Mouse (Mus musculus): ENCODE data around the gene Zfp638. TPM values are rescaled to one million over a fixed set of nuclear protein-coding genes. Genes with fewer than 3 reads are reported as not detected.
"Not testable (repeated sequence)": the region's sequence is repeated elsewhere in the genome, so short reads cannot be mapped to it uniquely, and the experiment has no call there.

Zfp638 gene
- polyA plus RNA-seq, 1 experiment from 2014 or later, result 102 TPM

DNA sequence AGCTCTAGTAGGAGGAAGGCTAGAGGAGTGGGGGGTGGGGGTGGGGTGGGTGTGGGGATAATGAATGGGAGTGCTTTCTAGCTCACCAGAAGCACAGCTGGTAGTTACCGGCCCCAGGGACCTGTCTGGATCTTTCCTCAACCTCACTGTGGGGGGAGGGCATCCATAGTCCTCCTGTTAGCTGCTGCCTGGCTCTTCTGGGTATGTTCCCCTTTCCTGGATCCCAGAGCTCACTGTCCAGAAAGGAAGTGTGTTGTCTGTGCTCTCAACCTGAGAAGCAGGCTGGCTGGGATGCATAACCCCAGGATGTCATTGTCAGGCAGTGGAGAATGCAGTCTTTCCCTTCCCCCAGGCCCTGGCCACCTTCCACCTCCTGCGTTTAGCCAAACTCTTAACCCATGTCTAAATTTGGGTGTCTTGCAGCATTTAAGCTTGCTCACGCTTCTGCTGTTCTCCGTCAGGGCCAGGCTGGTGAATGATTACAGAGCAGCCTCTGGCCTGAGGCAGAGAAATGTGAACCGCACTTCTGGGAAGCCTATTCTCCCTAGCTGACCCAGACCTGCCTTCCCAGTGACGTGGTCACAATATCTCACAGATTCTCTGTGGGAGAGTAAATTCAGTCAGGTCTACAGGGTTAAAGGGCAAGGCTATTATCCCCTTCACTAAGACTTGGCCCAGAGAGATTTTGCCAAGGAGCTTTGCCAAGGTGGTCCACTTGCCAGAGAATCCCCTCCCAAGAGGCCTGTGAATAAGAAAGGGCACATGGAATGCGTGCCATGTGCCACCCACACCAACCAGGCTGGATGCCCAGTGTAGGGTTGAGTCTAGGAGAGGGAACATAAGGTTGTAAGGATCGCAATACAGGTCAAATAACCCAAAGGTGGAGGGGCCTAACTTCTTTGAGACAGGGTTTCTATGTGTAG, 143.7 kb downstream of the Zfp638 start:
- Histone ChIP-seq H3K9ac (ENCODE audit: low read length) (no peak overlapping the region; the same call in 1 of the 2 replicates), H3K4me3 (ENCODE audit: low read depth, low read length) (no peak overlapping the region), H3K9me3 (ENCODE audit: control insufficient read depth, low read length) (no peaks in the 10 kb centered on the region), H3K27me3 (ENCODE audit: control insufficient read depth, insufficient read depth, low read length) (no peaks in the 10 kb centered on the region; the same call in 1 of the 2 replicates), H3K36me3 (ENCODE audit: control insufficient read depth, insufficient read depth, low read length) (no peaks in the 10 kb centered on the region), H3K4me2 (0 out of 2 replicates have a peak overlapping the region, but pooled peaks have one; percentile 6), H3K4me1 (ENCODE audit: control insufficient read depth, insufficient read depth, low read length) (peaks cover 20% of the 10 kb centered on the region), H3K27ac (ENCODE audit: low read depth, low read length) (no peak overlapping the region)
- DNase-seq (ENCODE audit: low spot score, missing footprints) (no peak), ATAC-seq (ENCODE audit: low FRiP score) (peak; percentile 68)
- 44% methylated on average over 8 of the region's 8 CpGs for WGBS

DNA sequence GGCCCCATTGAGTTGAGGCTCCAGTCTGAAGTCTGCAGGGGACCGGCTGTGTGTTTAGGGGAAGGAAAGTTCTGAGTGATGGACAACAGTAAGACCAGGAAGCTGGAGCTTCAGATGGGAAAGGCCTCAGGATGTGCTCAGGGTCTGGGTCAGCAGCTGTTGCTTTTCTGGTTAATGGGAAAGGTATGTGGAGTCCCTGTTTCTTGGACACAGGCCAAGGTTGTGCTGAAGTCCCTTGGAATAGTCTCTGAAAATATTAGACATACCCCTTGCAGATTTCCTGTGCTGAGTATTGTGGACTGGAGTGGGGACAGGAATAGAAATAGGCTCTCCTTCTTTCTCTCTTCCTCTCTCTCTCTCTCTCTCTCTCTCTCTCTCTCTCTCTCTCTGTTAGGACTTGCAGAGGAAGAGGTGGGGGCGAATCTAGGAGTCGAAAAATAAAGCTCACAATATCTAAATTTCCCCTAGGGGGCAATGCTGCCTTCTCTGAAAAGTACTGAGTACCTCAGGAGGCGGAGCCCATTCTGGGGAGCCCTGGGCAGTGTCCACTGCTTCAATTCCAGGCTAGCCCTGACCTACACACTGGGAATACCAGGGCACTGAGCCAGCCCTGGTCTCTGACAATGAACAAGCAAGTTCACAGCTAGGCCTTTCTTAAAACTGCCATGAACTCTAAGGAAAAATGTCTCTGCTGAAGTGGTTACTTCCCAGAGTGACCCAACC, 148.2 kb downstream of the Zfp638 start:
- not testable (repeated sequence) for H3K4me2 ChIP-seq; DNase-seq (ENCODE audit: low spot score, missing footprints); H3K36me3 ChIP-seq (ENCODE audit: control insufficient read depth, insufficient read depth, low read length); H3K4me1 ChIP-seq (ENCODE audit: control insufficient read depth, insufficient read depth, low read length); ATAC-seq (ENCODE audit: low FRiP score); H3K9me3 ChIP-seq (ENCODE audit: control insufficient read depth, low read length); H3K27ac ChIP-seq (ENCODE audit: low read depth, low read length); H3K9ac ChIP-seq (ENCODE audit: low read length); H3K4me3 ChIP-seq (ENCODE audit: low read depth, low read length)
- WGBS, result 74% methylated on average over 4 of the region's 4 CpGs
- peaks cover 10% of the 10 kb centered on the region for H3K27me3 ChIP-seq (ENCODE audit: control insufficient read depth, insufficient read depth, low read length)

DNA sequence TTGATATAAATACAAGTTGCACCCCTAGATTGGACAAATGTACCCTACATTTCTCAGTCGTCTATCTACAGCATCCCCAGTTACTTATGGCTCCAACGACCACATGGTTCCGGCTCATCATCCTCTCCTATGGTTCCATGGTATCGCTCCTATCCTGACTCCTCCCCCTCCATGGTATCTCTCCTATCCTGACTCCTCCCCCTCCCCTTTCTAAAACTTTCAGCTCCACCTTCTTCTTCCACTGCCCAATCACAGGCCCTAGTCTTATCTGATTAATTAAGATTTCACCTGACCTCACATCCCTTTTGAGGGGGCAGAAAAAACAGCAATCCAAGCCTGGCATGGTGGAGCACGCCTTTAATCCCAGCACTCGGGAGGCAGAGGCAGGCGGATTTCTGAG, 149.9 kb downstream of the Zfp638 start:
- DNase-seq (ENCODE audit: low spot score, missing footprints), result no peak
- H3K9me3 ChIP-seq (ENCODE audit: control insufficient read depth, low read length), result no peaks in the 10 kb centered on the region
- H3K27ac ChIP-seq (ENCODE audit: low read depth, low read length), result no peak overlapping the region
- H3K4me3 ChIP-seq (ENCODE audit: low read depth, low read length), result no peak overlapping the region
- H3K4me1 ChIP-seq (ENCODE audit: control insufficient read depth, insufficient read depth, low read length), result peaks cover 3% of the 10 kb centered on the region; the same call in 1 of the 2 replicates
- H3K36me3 ChIP-seq (ENCODE audit: control insufficient read depth, insufficient read depth, low read length), result no peaks in the 10 kb centered on the region
- 89% methylated on average over 7 of the region's 7 CpGs for WGBS
- H3K4me2 ChIP-seq, result no peak overlapping the region
- H3K27me3 ChIP-seq (ENCODE audit: control insufficient read depth, insufficient read depth, low read length), result peaks cover 10% of the 10 kb centered on the region
- no peak for ATAC-seq (ENCODE audit: low FRiP score)
- H3K9ac ChIP-seq (ENCODE audit: low read length), result no peak overlapping the region

DNA sequence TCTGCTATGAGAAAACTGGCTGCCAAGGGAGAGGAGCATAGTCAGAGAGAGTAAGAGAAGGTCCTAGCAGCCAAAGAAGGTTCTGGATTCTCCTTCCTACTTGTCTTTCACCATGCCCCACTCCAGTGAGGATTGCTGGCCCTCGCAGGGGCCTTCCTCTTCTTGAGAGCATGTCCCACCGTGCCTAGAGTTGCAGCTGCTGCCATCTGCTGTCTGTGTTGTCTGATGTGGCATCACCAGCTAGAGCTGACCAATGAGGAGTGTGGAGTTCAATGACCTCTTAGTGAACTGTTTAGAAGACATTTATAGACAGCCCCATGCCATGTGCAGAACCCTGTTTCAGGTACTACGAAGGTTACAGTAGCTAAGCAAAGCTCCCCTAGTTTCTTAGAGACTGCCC, 150.5 kb downstream of the Zfp638 start:
- H3K27ac ChIP-seq (ENCODE audit: low read depth, low read length), result no peak overlapping the region
- WGBS, result 60% methylated on average over 3 of the region's 3 CpGs
- no peaks in the 10 kb centered on the region for H3K9me3 ChIP-seq (ENCODE audit: control insufficient read depth, low read length)
- H3K27me3 ChIP-seq (ENCODE audit: control insufficient read depth, insufficient read depth, low read length), result peaks cover 10% of the 10 kb centered on the region
- ATAC-seq (ENCODE audit: low FRiP score) (no peak), DNase-seq (ENCODE audit: low spot score, missing footprints) (no peak)
- H3K9ac ChIP-seq (ENCODE audit: low read length), result no peak overlapping the region
- no peaks in the 10 kb centered on the region for H3K4me1 ChIP-seq (ENCODE audit: control insufficient read depth, insufficient read depth, low read length)
- H3K4me3 ChIP-seq (ENCODE audit: low read depth, low read length), result no peak overlapping the region
- H3K4me2 ChIP-seq, result no peak overlapping the region
- H3K36me3 ChIP-seq (ENCODE audit: control insufficient read depth, insufficient read depth, low read length), result no peaks in the 10 kb centered on the region

DNA sequence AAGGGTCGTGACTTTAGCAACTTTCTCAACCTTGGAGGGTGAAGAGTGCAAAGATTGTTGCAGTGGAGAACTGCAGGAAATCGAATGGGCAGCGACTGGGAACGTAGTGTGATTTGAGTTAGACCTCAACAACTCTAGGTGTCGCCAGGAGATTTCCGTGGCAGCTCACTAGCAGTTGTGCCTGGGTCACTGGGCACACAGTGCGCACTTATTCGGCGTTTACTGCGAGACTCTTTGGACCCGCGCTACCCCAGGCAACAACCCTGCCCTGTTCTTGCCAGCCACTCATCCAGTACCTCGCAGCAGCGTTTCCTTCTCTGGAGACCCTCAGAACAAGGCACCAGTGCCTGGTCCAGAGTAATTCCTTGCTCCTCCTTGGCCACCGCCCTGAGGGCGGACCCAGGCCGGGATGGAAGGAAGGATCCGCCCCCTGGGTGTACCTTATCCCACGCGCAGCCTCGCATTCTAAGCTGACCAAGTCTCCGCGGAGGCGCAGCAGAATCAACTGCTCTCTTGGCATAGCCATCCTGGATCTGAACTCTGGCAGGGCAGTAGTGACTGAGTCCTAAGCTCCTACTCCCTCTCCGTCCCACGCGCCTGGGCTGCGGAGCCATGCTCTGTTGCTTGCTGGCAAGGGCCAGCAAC, 152.1 kb downstream of the Zfp638 start:
- peaks cover 10% of the 10 kb centered on the region for H3K27me3 ChIP-seq (ENCODE audit: control insufficient read depth, insufficient read depth, low read length)
- no peaks in the 10 kb centered on the region for H3K9me3 ChIP-seq (ENCODE audit: control insufficient read depth, low read length)
- no peaks in the 10 kb centered on the region for H3K4me1 ChIP-seq (ENCODE audit: control insufficient read depth, insufficient read depth, low read length)
- ATAC-seq (ENCODE audit: low FRiP score) (no peak), DNase-seq (ENCODE audit: low spot score, missing footprints) (peak; percentile 92)
- H3K9ac ChIP-seq (ENCODE audit: low read length), result peak overlapping the region; percentile 34; the same call in 1 of the 2 replicates
- H3K4me2 ChIP-seq, result peak overlapping the region; percentile 55
- H3K27ac ChIP-seq (ENCODE audit: low read depth, low read length), result no peak overlapping the region
- WGBS, result 5% methylated on average over 28 of the region's 28 CpGs
- no peaks in the 10 kb centered on the region for H3K36me3 ChIP-seq (ENCODE audit: control insufficient read depth, insufficient read depth, low read length)
- peak overlapping the region; percentile 19 for H3K4me3 ChIP-seq (ENCODE audit: low read depth, low read length)

DNA sequence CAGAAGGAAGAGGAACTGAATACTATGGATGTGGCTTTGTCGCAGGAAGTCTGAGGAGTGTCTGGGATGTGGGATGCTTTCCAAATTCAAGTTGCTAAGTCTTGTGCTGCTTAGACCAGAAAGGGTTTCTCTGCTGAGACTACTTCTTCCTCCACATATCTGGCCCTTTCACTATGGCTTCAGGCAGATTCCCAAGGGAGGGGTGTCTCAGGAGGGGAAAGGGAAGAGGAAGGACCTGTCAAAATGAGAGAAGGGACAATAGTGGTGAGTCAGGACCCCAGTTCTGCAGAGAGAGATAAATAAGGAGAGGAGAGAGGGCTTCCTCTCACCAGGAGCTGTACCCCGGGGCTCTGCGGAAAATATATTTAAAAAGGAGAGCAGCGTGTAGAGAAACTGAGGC, 153.1 kb downstream of the Zfp638 start:
- ATAC-seq (ENCODE audit: low FRiP score) (no peak), DNase-seq (ENCODE audit: low spot score, missing footprints) (no peak)
- no peaks in the 10 kb centered on the region for H3K9me3 ChIP-seq (ENCODE audit: control insufficient read depth, low read length)
- H3K4me2 ChIP-seq, result no peak overlapping the region
- no peak overlapping the region for H3K27ac ChIP-seq (ENCODE audit: low read depth, low read length)
- 76% methylated on average over 4 of the region's 4 CpGs for WGBS
- H3K9ac ChIP-seq (ENCODE audit: low read length), result no peak overlapping the region
- no peaks in the 10 kb centered on the region for H3K36me3 ChIP-seq (ENCODE audit: control insufficient read depth, insufficient read depth, low read length)
- H3K4me1 ChIP-seq (ENCODE audit: control insufficient read depth, insufficient read depth, low read length), result no peaks in the 10 kb centered on the region
- peaks cover 10% of the 10 kb centered on the region for H3K27me3 ChIP-seq (ENCODE audit: control insufficient read depth, insufficient read depth, low read length)
- H3K4me3 ChIP-seq (ENCODE audit: low read depth, low read length), result no peak overlapping the region

DNA sequence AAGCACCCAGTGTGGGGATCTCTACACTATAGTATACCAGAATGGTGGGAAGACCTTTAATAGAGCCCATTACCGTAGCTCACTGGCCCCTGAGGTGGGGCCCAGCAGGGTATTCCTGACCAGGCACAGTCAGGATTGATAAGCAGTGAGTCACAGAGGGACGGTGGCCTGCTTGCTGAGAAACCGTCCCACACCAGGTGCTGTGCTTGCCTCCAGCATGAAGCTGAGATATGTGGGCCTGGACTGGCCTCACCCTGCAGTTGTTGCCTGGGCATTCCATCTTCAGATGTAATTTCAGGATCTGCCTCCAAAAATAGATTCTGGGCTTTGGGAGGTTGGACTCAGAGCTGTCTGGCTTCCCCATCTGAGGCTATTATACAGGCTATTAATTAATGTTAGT, 155.1 kb downstream of the Zfp638 start:
- no peaks in the 10 kb centered on the region for H3K9me3 ChIP-seq (ENCODE audit: control insufficient read depth, low read length)
- H3K27ac ChIP-seq (ENCODE audit: low read depth, low read length), result no peak overlapping the region
- H3K4me1 ChIP-seq (ENCODE audit: control insufficient read depth, insufficient read depth, low read length), result no peaks in the 10 kb centered on the region
- H3K36me3 ChIP-seq (ENCODE audit: control insufficient read depth, insufficient read depth, low read length), result no peaks in the 10 kb centered on the region
- ATAC-seq (ENCODE audit: low FRiP score) (no peak), DNase-seq (ENCODE audit: low spot score, missing footprints) (no peak)
- no peak overlapping the region for H3K4me3 ChIP-seq (ENCODE audit: low read depth, low read length)
- no peak overlapping the region for H3K4me2 ChIP-seq
- H3K9ac ChIP-seq (ENCODE audit: low read length), result no peak overlapping the region
- peaks cover 10% of the 10 kb centered on the region for H3K27me3 ChIP-seq (ENCODE audit: control insufficient read depth, insufficient read depth, low read length)
- WGBS, result 83% methylated on average over 3 of the region's 3 CpGs

DNA sequence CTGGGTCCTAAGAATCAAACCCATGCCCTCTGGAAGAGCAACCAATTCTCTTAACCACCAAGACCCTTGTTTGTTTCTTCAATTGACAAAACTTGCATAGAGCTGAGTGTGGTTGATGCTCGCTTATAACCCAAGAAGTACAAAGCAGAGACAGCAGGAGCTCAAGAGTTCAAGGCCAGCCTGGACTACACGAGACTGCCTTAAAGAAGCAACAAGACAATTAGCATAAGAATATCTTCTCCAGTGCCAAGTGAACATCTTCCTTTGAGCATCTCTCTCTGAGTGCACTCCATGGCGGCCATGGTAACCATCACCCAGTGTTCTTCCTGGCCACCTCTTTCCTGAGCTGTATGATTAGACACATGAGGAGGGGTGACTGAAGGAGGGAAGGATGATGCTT, 158.7 kb downstream of the Zfp638 start:
- Histone ChIP-seq H3K4me2 (no peak overlapping the region), H3K9ac (ENCODE audit: low read length) (no peak overlapping the region), H3K4me3 (ENCODE audit: low read depth, low read length) (no peak overlapping the region), H3K9me3 (ENCODE audit: control insufficient read depth, low read length) (no peaks in the 10 kb centered on the region), H3K36me3 (ENCODE audit: control insufficient read depth, insufficient read depth, low read length) (no peaks in the 10 kb centered on the region), H3K27me3 (ENCODE audit: control insufficient read depth, insufficient read depth, low read length) (no peaks in the 10 kb centered on the region), H3K4me1 (ENCODE audit: control insufficient read depth, insufficient read depth, low read length) (no peaks in the 10 kb centered on the region), H3K27ac (ENCODE audit: low read depth, low read length) (no peak overlapping the region)
- DNase-seq (ENCODE audit: low spot score, missing footprints) (peak; percentile 62), ATAC-seq (ENCODE audit: low FRiP score) (no peak)
- WGBS, result 74% methylated on average over 3 of the region's 3 CpGs

DNA sequence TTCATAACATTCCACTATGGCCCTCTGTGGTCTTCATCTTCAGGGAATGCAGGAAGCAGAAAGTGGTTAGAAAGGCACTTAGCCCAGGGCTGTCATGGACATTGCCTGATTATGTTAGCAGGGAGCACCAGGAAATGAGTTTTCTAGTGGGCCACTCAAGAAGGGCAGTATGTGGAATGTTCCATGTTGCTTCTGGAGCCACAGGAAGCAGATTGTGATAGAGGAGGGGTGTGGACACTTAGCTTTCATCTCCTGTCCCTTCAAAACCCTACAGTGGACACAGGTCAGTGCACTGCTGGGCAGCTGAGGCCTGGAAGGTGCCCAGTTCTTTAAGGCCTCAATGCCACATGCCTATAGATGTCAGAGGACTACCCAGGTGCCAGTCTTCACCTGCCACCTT, 161.9 kb downstream of the Zfp638 start:
- no peaks in the 10 kb centered on the region for H3K36me3 ChIP-seq (ENCODE audit: control insufficient read depth, insufficient read depth, low read length)
- H3K27ac ChIP-seq (ENCODE audit: low read depth, low read length), result no peak overlapping the region
- DNase-seq (ENCODE audit: low spot score, missing footprints) (no peak), ATAC-seq (ENCODE audit: low FRiP score) (no peak)
- no peaks in the 10 kb centered on the region for H3K9me3 ChIP-seq (ENCODE audit: control insufficient read depth, low read length)
- H3K27me3 ChIP-seq (ENCODE audit: control insufficient read depth, insufficient read depth, low read length), result no peaks in the 10 kb centered on the region
- no peak overlapping the region for H3K9ac ChIP-seq (ENCODE audit: low read length)
- no peak overlapping the region for H3K4me3 ChIP-seq (ENCODE audit: low read depth, low read length)
- no peak overlapping the region for H3K4me2 ChIP-seq
- no peaks in the 10 kb centered on the region for H3K4me1 ChIP-seq (ENCODE audit: control insufficient read depth, insufficient read depth, low read length)
